ENCODE assay signal across 9 mouse cellular contexts in the genomic region with DNA sequence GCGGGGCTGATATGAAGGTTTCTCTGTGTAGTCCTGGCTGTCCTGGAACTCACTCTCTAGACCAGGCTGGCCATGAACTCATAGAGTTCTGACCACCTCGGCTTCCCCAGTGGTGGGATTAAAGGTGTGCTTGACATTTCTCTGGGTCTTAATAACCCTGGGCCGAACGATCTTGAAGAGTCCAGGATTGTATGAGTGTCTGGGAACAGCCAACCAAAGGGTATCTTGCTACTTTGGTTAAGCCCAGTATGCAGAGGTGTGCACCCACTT. TPM values are rescaled to one million over a fixed set of nuclear protein-coding genes. Genes with fewer than 3 reads are reported as not detected.
A peak's percentile ranks its signal among the peaks of the same experiment; 100 is the strongest.
DNase-seq lines count a peak whose midpoint lies in the region; ATAC-seq and TF ChIP-seq lines count a peak whose summit lies in the region.
"Had no signal": no experiment of that assay in that cellular context is flagged by ENCODE, and none has a peak within 500 bp of the region (broad histone marks: within the 10 kb centered on the region; RNA-seq: fewer than 3 reads in every experiment).

No protein-coding gene starts in this region.

- H3K9ac ChIP-seq in heart, postnatal 0 days (replicated peaks; ENCODE audit: low read depth, low read length): peak overlapping the region; percentile 37
- peak overlapping the region; percentile 16; the same call in 1 of the 2 replicates for H3K9ac ChIP-seq in liver, postnatal 0 days (replicated peaks)

- TF ChIP-seq CTCF in C2C12 (IDR thresholded peaks at IDR 0.05; ENCODE audit: control insufficient read depth, insufficient read depth, insufficient read length): no peak
- no peak for TF ChIP-seq CTCF in heart, postnatal 0 days (IDR thresholded peaks at IDR 0.05; ENCODE audit: low read depth)
- TF ChIP-seq CTCF in liver, postnatal 0 days (IDR thresholded peaks at IDR 0.05; ENCODE audit: low read depth): no peak

- intact Hi-C loops in gastrocnemius, postnatal 36 days (cut with DNase I): loop anchor here (2.0 kb wide), 1 partner anchor 17 kb away; no protein-coding TSS in a partner anchor

- ATAC-seq in heart, postnatal 0 days (ENCODE audit: insufficient read depth, low read depth): no peak
- no peak for ATAC-seq in liver, postnatal 0 days

- H3K27ac ChIP-seq in heart, postnatal 0 days (ENCODE audit: low read depth): peak overlapping the region; percentile 92
- peak overlapping the region; percentile 88 for H3K27ac ChIP-seq in liver, postnatal 0 days (ENCODE audit: low read depth)

- peaks cover 5% of the 10 kb centered on the region for H3K79me3 ChIP-seq in C2C12 (ENCODE audit: low read depth)

- DNase-seq in gastrocnemius, postnatal 10 days: peak; percentile 15
- DNase-seq in gastrocnemius, postnatal 36 days: no peak
- DNase-seq in heart, postnatal 0 days (ENCODE audit: low spot score): peak; percentile 5
- DNase-seq in liver, postnatal 0 days: no peak
- no peak for DNase-seq in adrenal gland, adult 8-10 months
- DNase-seq in cerebellum, postnatal 25 days: no peak
- no peak for DNase-seq in layer of hippocampus, adult 9-10 months (ENCODE audit: low spot score)

- H3K9me3 ChIP-seq in heart, postnatal 0 days (replicated peaks; ENCODE audit: control insufficient read depth, low read length): no peaks in the 10 kb centered on the region
- no peaks in the 10 kb centered on the region for H3K9me3 ChIP-seq in liver, postnatal 0 days (ENCODE audit: low read length)

- peaks cover 9% of the 10 kb centered on the region for H3K27me3 ChIP-seq in C2C12 (ENCODE audit: control insufficient read depth, insufficient read depth, insufficient read length)
- no peaks in the 10 kb centered on the region for H3K27me3 ChIP-seq in heart, postnatal 0 days (ENCODE audit: control insufficient read depth, insufficient read depth, low read length)
- no peaks in the 10 kb centered on the region for H3K27me3 ChIP-seq in liver, postnatal 0 days (ENCODE audit: insufficient read depth, low read length)

- peak overlapping the region; percentile 43 for H3ac ChIP-seq in C2C12 (ENCODE audit: control insufficient read depth, insufficient read length, low read depth)

- no peak overlapping the region for H3K4me3 ChIP-seq in C2C12 (ENCODE audit: insufficient read depth, poor library complexity, severe bottlenecking)
- H3K4me3 ChIP-seq in heart, postnatal 0 days (ENCODE audit: low read depth, low read length): peak overlapping the region; percentile 14; the same call in 1 of the 2 replicates
- no peak overlapping the region for H3K4me3 ChIP-seq in liver, postnatal 0 days (ENCODE audit: low read depth, low read length)

- TF ChIP-seq EP300 in heart, postnatal 0 days (IDR thresholded peaks at IDR 0.05; ENCODE audit: low read depth): no peak
- TF ChIP-seq EP300 in liver, postnatal 0 days (IDR thresholded peaks at IDR 0.05; ENCODE audit: low read depth): no peak

- 69% methylated on average over 4 of the region's 4 CpGs for WGBS in heart, postnatal 0 days
- 75% methylated on average over 4 of the region's 4 CpGs for WGBS in liver, postnatal 0 days (ENCODE audit: insufficient replicate concordance)

- peaks cover 36% of the 10 kb centered on the region for H3K4me1 ChIP-seq in heart, postnatal 0 days (ENCODE audit: control insufficient read depth, insufficient read depth)
- H3K4me1 ChIP-seq in liver, postnatal 0 days (ENCODE audit: insufficient read depth): peaks cover 25% of the 10 kb centered on the region

- H3K4me2 ChIP-seq in heart, postnatal 0 days (ENCODE audit: low read depth, low read length): peak overlapping the region; percentile 53
- H3K4me2 ChIP-seq in liver, postnatal 0 days (ENCODE audit: low read depth, low read length): peak overlapping the region; percentile 62

- peaks cover 19% of the 10 kb centered on the region for H3K79me2 ChIP-seq in C2C12 (ENCODE audit: control insufficient read depth, insufficient read depth)

- H3K36me3 ChIP-seq in C2C12 (ENCODE audit: control insufficient read depth, insufficient read depth): peaks cover under 1% of the 10 kb centered on the region
- H3K36me3 ChIP-seq in heart, postnatal 0 days (replicated peaks; ENCODE audit: control insufficient read depth, insufficient read depth, low read length): no peaks in the 10 kb centered on the region; the same call in 1 of the 2 replicates
- no peaks in the 10 kb centered on the region for H3K36me3 ChIP-seq in liver, postnatal 0 days (replicated peaks; ENCODE audit: insufficient read depth, low read length)

TF ChIP-seq in C2C12, 6 proteins besides CTCF, POLR2A, EP300 and RAD21:
- TF ChIP-seq USF1 (IDR thresholded peaks at IDR 0.05; ENCODE audit: low read depth) (no peak), MAX (IDR thresholded peaks at IDR 0.05) (no peak), MYOD1 (IDR thresholded peaks at IDR 0.05; ENCODE audit: control insufficient read depth, insufficient read length, low read depth) (no peak), FOSL1 (IDR thresholded peaks at IDR 0.05; ENCODE audit: insufficient read depth, low read length, poor library complexity, severe bottlenecking) (no peak), CEBPB (IDR thresholded peaks at IDR 0.05; ENCODE audit: low read depth) (no peak), MYOG (IDR thresholded peaks at IDR 0.05; ENCODE audit: control insufficient read depth, extremely low read depth, insufficient read length) (no peak)
TF ChIP-seq in C2C12: peak in this region for 0.

RNA-seq across cellular contexts. Expression of a gene that starts 0.2 kb away (rescaled TPM):
- total RNA-seq in gastrocnemius, postnatal 10 days (2021): 10 to 100 TPM; 53.5 to 58.3 TPM
- 10 to 100 TPM in 1 of 2 experiments, 1 to 10 TPM in 1; 9.4 to 11.2 TPM for total RNA-seq in gastrocnemius, postnatal 36 days (2021)
- 17.5 TPM for polyA plus RNA-seq in C2C12 (2012; fragmentation: generic; extraction: Trizol)
- 22.1 and 23.0 TPM in 2 replicates for total RNA-seq in heart, postnatal 0 days (2014; rRNA removed; ENCODE audit: low replicate concordance)
- polyA plus RNA-seq in heart, postnatal 0 days (2015; fragmentation: Nextera tagmentation; extraction: Ambion mirVana): 27.4 and 29.9 TPM in 2 replicates
- polyA plus RNA-seq in liver, postnatal 0 days (2015; fragmentation: Nextera tagmentation; extraction: Ambion mirVana): 4.3 and 4.4 TPM in 2 replicates
- 10 to 100 TPM; 19.3 to 41.2 (median 31.8) TPM for total RNA-seq in adrenal gland, adult 8-10 months (2022)

RNA-seq across cellular contexts. Expression of a gene that starts 13.1 kb away (rescaled TPM):
- under 1 TPM in 1 of 2 experiments, not detected in 1; 0.40 TPM for total RNA-seq in gastrocnemius, postnatal 10 days (2021)
- total RNA-seq in gastrocnemius, postnatal 36 days (2021): not detected
- polyA plus RNA-seq in C2C12 (2012; fragmentation: generic; extraction: Trizol): not detected
- total RNA-seq in heart, postnatal 0 days (2014; rRNA removed; ENCODE audit: low replicate concordance): 0.04 TPM in 1 of 2 replicates, not detected in the other
- 0.12 and 0.19 TPM in 2 replicates for polyA plus RNA-seq in heart, postnatal 0 days (2015; fragmentation: Nextera tagmentation; extraction: Ambion mirVana)
- not detected in 2 replicates for polyA plus RNA-seq in liver, postnatal 0 days (2015; fragmentation: Nextera tagmentation; extraction: Ambion mirVana)
- under 1 TPM; 0.31 to 0.91 (median 0.49) TPM for total RNA-seq in adrenal gland, adult 8-10 months (2022)
- total RNA-seq: heart, postnatal 36 days had no signal

RNA-seq across cellular contexts. Expression of a gene that starts 36.3 kb away (rescaled TPM):
- under 1 TPM in 1 of 2 experiments, not detected in 1; 0.18 TPM for total RNA-seq in gastrocnemius, postnatal 10 days (2021)
- not detected for total RNA-seq in gastrocnemius, postnatal 36 days (2021)
- polyA plus RNA-seq in C2C12 (2012; fragmentation: generic; extraction: Trizol): 0.01 TPM
- 0.12 TPM in 1 of 2 replicates, not detected in the other for total RNA-seq in heart, postnatal 0 days (2014; rRNA removed; ENCODE audit: low replicate concordance)
- polyA plus RNA-seq in heart, postnatal 0 days (2015; fragmentation: Nextera tagmentation; extraction: Ambion mirVana): 0.08 TPM in 2 replicates
- polyA plus RNA-seq in liver, postnatal 0 days (2015; fragmentation: Nextera tagmentation; extraction: Ambion mirVana): 2.0 and 2.1 TPM in 2 replicates
- total RNA-seq in adrenal gland, adult 8-10 months (2022): 1 to 10 TPM; 1.2 to 2.7 (median 1.9) TPM

RNA-seq across cellular contexts. Expression of a gene that starts 41.2 kb away (rescaled TPM):
- total RNA-seq in gastrocnemius, postnatal 10 days (2021): 10 to 100 TPM in 1 of 2 experiments, 1 to 10 TPM in 1; 1.7 to 12.4 TPM
- 1 to 10 TPM in 1 of 2 experiments, under 1 TPM in 1; 0.42 to 1.4 TPM for total RNA-seq in gastrocnemius, postnatal 36 days (2021)
- not detected for polyA plus RNA-seq in C2C12 (2012; fragmentation: generic; extraction: Trizol)
- 3.1 and 6.5 TPM in 2 replicates for total RNA-seq in heart, postnatal 0 days (2014; rRNA removed; ENCODE audit: low replicate concordance)
- 4.0 and 5.6 TPM in 2 replicates for polyA plus RNA-seq in heart, postnatal 0 days (2015; fragmentation: Nextera tagmentation; extraction: Ambion mirVana)
- 120 and 127 TPM in 2 replicates for polyA plus RNA-seq in liver, postnatal 0 days (2015; fragmentation: Nextera tagmentation; extraction: Ambion mirVana)
- 10 to 100 TPM in 2 of 4 experiments, 1 to 10 TPM in 2; 4.2 to 19.0 (median 7.7) TPM for total RNA-seq in adrenal gland, adult 8-10 months (2022)

Comparison
In these comparisons a context has a peak if more than half of its experiments do, and no peak if none do; other contexts are left out.
1. DNase-seq: peak in gastrocnemius, postnatal 10 days (single experiment) and heart, postnatal 0 days (single experiment); none in gastrocnemius, postnatal 36 days (0 of 2), liver, postnatal 0 days (single experiment), adrenal gland, adult 8-10 months (single experiment), cerebellum, postnatal 25 days (0 of 2) and layer of hippocampus, adult 9-10 months (single experiment).